Mouse (Mus musculus) forebrain, embryonic 13.5 days (tissue): Measurements from ENCODE around the gene Chga. TPM values are rescaled to one million over a fixed set of nuclear protein-coding genes. Genes with fewer than 3 reads are reported as not detected.

Experiments used
- ATAC-seq: fragments of 200-750 bp; cut with Nextera tagmentation; 2 replicates; pipeline ENCODE4 v1.8.0; 2017
- H3K27ac ChIP-seq: fragments of 300-500 bp; sonication (generic); 2 replicates; pipeline ENCODE4 v1.5.1; 2015; ENCODE audit warnings: inconsistent platforms, mild to moderate bottlenecking, moderate library complexity
- H3K27me3 ChIP-seq: fragments of 300-500 bp; sonication (generic); 2 replicates; pipeline ENCODE4 v1.6.1; 2015; ENCODE audit warnings: mild to moderate bottlenecking, inconsistent platforms
- H3K36me3 ChIP-seq: fragments of 300-500 bp; sonication (generic); 2 replicates; pipeline ENCODE4 v1.6.1; 2015; ENCODE audit warnings: mild to moderate bottlenecking, inconsistent platforms; ENCODE audit not compliant: poor library complexity, severe bottlenecking
- H3K4me1 ChIP-seq: fragments of 300-500 bp; sonication (generic); 2 replicates; pipeline ENCODE4 v1.6.1; 2015; ENCODE audit warnings: inconsistent platforms
- H3K4me2 ChIP-seq: fragments of 300-500 bp; sonication (generic); 2 replicates; pipeline ENCODE4 v1.6.1; 2015; ENCODE audit warnings: inconsistent platforms, mild to moderate bottlenecking, moderate library complexity
- H3K4me3 ChIP-seq: fragments of 300-500 bp; sonication (generic); 2 replicates; pipeline ENCODE4 v1.5.1; 2015; ENCODE audit warnings: mild to moderate bottlenecking, inconsistent platforms
- H3K9ac ChIP-seq: fragments of 300-500 bp; sonication (generic); 2 replicates; pipeline ENCODE4 v1.6.1; 2015; ENCODE audit warnings: mild to moderate bottlenecking, inconsistent platforms
- H3K9me3 ChIP-seq: fragments of 300-500 bp; sonication (generic); replicated peaks from 2 replicates; pipeline ENCODE4 v1.6.1; 2016; ENCODE audit warnings: inconsistent platforms
- WGBS: fragments of 180-500 bp; shearing (Covaris S2); methylation state at CpG from one replicate; pipeline ENCODE4 v1.1.7; 2015; 5-methylcytosine and 5-hydroxymethylcytosine counted together
- polyA plus RNA-seq: library from polyadenylated mRNA; unstranded; fragments of >200 nt; fragmentation: Nextera tagmentation; extraction: Ambion mirVana; gene quantifications from 2 replicates; pipeline ENCODE4 v1.2.1, GENCODE M21; 2015

Chga gene
- polyA plus RNA-seq, 1 experiment from 2014 or later = 60.0 TPM

GRCm38 (mm10) chr12:102568219-102568618, 13.4 kb downstream of the Chga start:
- WGBS = 82% methylated on average over 7 of the region's 7 CpGs
- Histone ChIP-seq H3K9ac (no peak overlapping the region), H3K4me3 (no peak overlapping the region), H3K36me3 (peaks cover 45% of the 10 kb centered on the region), H3K27ac (no peak overlapping the region), H3K4me2 (no peak overlapping the region), H3K9me3 (no peaks in the 10 kb centered on the region), H3K4me1 (peaks cover 4% of the 10 kb centered on the region), H3K27me3 (no peaks in the 10 kb centered on the region)
- ATAC-seq = no peak

- no peak overlapping the region for H3K4me3 ChIP-seq
- H3K4me2 ChIP-seq = no peak overlapping the region
- no peaks in the 10 kb centered on the region for H3K27me3 ChIP-seq
- H3K36me3 ChIP-seq = peaks cover 57% of the 10 kb centered on the region
- peaks cover 7% of the 10 kb centered on the region for H3K4me1 ChIP-seq
- H3K27ac ChIP-seq = no peak overlapping the region
- ATAC-seq = no peak
- no peak overlapping the region for H3K9ac ChIP-seq
- 90% methylated on average over 13 of the region's 13 CpGs for WGBS
- no peaks in the 10 kb centered on the region for H3K9me3 ChIP-seq
These were observed 15.3 kb downstream of the Chga start for GRCm38 (mm10) chr12:102570111-102570510.

GRCm38 (mm10) chr12:102570734-102571133, 16.0 kb downstream of the Chga start:
- 74% methylated on average over 5 of the region's 5 CpGs for WGBS
- Histone ChIP-seq H3K27ac (no peak overlapping the region), H3K4me1 (peaks cover 7% of the 10 kb centered on the region), H3K4me2 (no peak overlapping the region), H3K36me3 (peaks cover 57% of the 10 kb centered on the region), H3K4me3 (no peak overlapping the region), H3K9ac (no peak overlapping the region), H3K27me3 (no peaks in the 10 kb centered on the region), H3K9me3 (no peaks in the 10 kb centered on the region)
- ATAC-seq = no peak

GRCm38 (mm10) chr12:102571666-102572065, 16.9 kb downstream of the Chga start:
- no peak overlapping the region for H3K4me2 ChIP-seq
- peaks cover 57% of the 10 kb centered on the region for H3K36me3 ChIP-seq
- no peak overlapping the region for H3K4me3 ChIP-seq
- H3K4me1 ChIP-seq = peaks cover 7% of the 10 kb centered on the region
- no peak overlapping the region for H3K27ac ChIP-seq
- no peak overlapping the region for H3K9ac ChIP-seq
- ATAC-seq = no peak
- H3K9me3 ChIP-seq = no peaks in the 10 kb centered on the region
- H3K27me3 ChIP-seq = no peaks in the 10 kb centered on the region
- WGBS = 87% methylated on average over 9 of the region's 9 CpGs

GRCm38 (mm10) chr12:102573036-102573435, 18.3 kb downstream of the Chga start:
- Histone ChIP-seq H3K36me3 (peaks cover 67% of the 10 kb centered on the region), H3K27ac (no peak overlapping the region), H3K4me3 (no peak overlapping the region), H3K4me1 (peaks cover 7% of the 10 kb centered on the region), H3K4me2 (no peak overlapping the region), H3K9me3 (no peaks in the 10 kb centered on the region), H3K9ac (no peak overlapping the region), H3K27me3 (no peaks in the 10 kb centered on the region)
- 76% methylated on average over 7 of the region's 7 CpGs for WGBS
- ATAC-seq = no peak

- Histone ChIP-seq H3K9me3 (no peaks in the 10 kb centered on the region), H3K4me1 (peaks cover 7% of the 10 kb centered on the region), H3K4me2 (no peak overlapping the region), H3K27ac (no peak overlapping the region), H3K27me3 (no peaks in the 10 kb centered on the region), H3K36me3 (peaks cover 56% of the 10 kb centered on the region), H3K4me3 (no peak overlapping the region), H3K9ac (no peak overlapping the region)
- WGBS = 83% methylated on average over 5 of the region's 5 CpGs
- no peak for ATAC-seq
These were observed 21.0 kb downstream of the Chga start for GRCm38 (mm10) chr12:102575541-102576329.

- Histone ChIP-seq H3K4me3 (no peak overlapping the region), H3K27me3 (no peaks in the 10 kb centered on the region), H3K36me3 (peaks cover 50% of the 10 kb centered on the region), H3K27ac (no peak overlapping the region), H3K4me2 (no peak overlapping the region), H3K4me1 (peaks cover 7% of the 10 kb centered on the region), H3K9me3 (no peaks in the 10 kb centered on the region), H3K9ac (no peak overlapping the region)
- 89% methylated on average over 10 of the region's 10 CpGs for WGBS
- ATAC-seq = no peak
These were observed 22.1 kb downstream of the Chga start for GRCm38 (mm10) chr12:102576659-102577398.

- no peaks in the 10 kb centered on the region for H3K9me3 ChIP-seq
- no peak overlapping the region for H3K27ac ChIP-seq
- no peak overlapping the region for H3K4me3 ChIP-seq
- no peaks in the 10 kb centered on the region for H3K27me3 ChIP-seq
- no peaks in the 10 kb centered on the region for H3K4me1 ChIP-seq
- H3K4me2 ChIP-seq = no peak overlapping the region
- peak; percentile 67; the same call in 1 of the 2 replicates for ATAC-seq
- H3K9ac ChIP-seq = no peak overlapping the region
- 65% methylated on average over 6 of the region's 6 CpGs for WGBS
- H3K36me3 ChIP-seq = peaks cover 50% of the 10 kb centered on the region
These were observed 24.3 kb downstream of the Chga start for GRCm38 (mm10) chr12:102579041-102579440.

GRCm38 (mm10) chr12:102581579-102582196, 26.9 kb downstream of the Chga start:
- WGBS = 73% methylated on average over 5 of the region's 5 CpGs
- Histone ChIP-seq H3K4me2 (no peak overlapping the region), H3K9ac (no peak overlapping the region), H3K4me1 (peaks cover 5% of the 10 kb centered on the region; the same call in 1 of the 2 replicates), H3K27ac (no peak overlapping the region), H3K36me3 (peaks cover 55% of the 10 kb centered on the region), H3K9me3 (no peaks in the 10 kb centered on the region), H3K4me3 (no peak overlapping the region), H3K27me3 (no peaks in the 10 kb centered on the region)
- no peak for ATAC-seq

- Histone ChIP-seq H3K4me2 (no peak overlapping the region), H3K4me1 (peaks cover 5% of the 10 kb centered on the region; the same call in 1 of the 2 replicates), H3K36me3 (peaks cover 56% of the 10 kb centered on the region), H3K4me3 (no peak overlapping the region), H3K9me3 (no peaks in the 10 kb centered on the region), H3K27me3 (no peaks in the 10 kb centered on the region), H3K9ac (no peak overlapping the region), H3K27ac (no peak overlapping the region)
- 82% methylated on average over 11 of the region's 11 CpGs for WGBS
- no peak for ATAC-seq
These were observed 27.7 kb downstream of the Chga start for GRCm38 (mm10) chr12:102582441-102582840.

- Histone ChIP-seq H3K27me3 (no peaks in the 10 kb centered on the region), H3K4me2 (no peak overlapping the region), H3K9ac (no peak overlapping the region), H3K4me3 (no peak overlapping the region), H3K27ac (peak overlapping the region; percentile 49; the same call in 1 of the 2 replicates), H3K4me1 (peaks cover 5% of the 10 kb centered on the region; the same call in 1 of the 2 replicates), H3K36me3 (peaks cover 45% of the 10 kb centered on the region), H3K9me3 (no peaks in the 10 kb centered on the region)
- ATAC-seq = peak; percentile 72; the same call in 1 of the 2 replicates
- WGBS = 65% methylated on average over 3 of the region's 3 CpGs
These were observed 30.6 kb downstream of the Chga start for GRCm38 (mm10) chr12:102585390-102585789.
